Mouse (Mus musculus): Measurements from ENCODE around the gene Tspan4.

Gene Tspan4

GRCm38 (mm10) chr7:141460001-141460390, 15.0 kb upstream of the Tspan4 start:
- DNase-seq (ENCODE audit: extremely low spot score, low spot score) = no peak

- no peak for DNase-seq (ENCODE audit: extremely low spot score, low spot score)
Observed at GRCm38 (mm10) chr7:141460391-141461113, 14.5 kb upstream of the Tspan4 start, which contains the start of gene Cracr2b. Gene Cracr2b (plus strand): TSS chr7:141461094.

DNA sequence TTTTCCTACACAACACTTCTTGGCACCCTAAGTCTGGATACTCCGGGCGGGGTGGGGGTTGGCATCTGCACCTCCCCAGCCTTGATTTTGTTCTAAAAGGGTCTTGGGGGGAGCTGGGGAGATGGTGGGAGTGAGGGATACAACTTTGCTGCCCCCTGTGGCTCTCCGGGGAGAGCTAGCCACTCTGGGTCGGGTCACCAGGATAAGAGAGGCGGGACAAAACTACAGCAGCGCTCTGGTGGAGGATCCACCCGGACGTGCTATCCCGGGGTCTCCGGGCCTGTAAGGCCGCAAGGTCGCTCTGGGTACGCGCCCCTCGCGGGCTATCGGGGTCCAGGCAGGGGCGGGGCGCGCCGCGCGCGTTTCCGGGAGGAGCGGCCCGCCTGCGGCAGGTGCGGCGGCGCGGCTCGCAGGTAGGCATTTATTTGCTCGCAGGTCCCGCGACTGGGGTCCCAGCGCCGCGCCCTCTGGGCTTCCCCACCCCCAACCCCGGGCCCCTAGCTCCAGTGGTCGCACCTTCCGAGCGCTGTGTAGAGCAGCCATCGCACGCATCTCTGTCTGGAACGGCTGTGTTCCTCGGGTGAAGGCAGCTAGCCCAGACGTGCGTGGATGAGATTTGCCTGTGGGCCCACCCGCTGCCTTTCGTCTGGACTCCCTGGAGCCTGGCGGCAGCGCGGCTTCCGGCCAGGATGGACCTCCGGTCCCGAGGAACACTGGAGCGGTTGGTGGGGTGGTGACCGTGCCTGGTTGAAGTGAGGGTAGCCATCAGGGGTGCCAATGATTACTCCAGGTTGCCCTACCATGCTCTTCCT, 13.3 kb upstream of the Tspan4 start:
- DNase-seq (ENCODE audit: extremely low spot score, low spot score) = no peak

DNA sequence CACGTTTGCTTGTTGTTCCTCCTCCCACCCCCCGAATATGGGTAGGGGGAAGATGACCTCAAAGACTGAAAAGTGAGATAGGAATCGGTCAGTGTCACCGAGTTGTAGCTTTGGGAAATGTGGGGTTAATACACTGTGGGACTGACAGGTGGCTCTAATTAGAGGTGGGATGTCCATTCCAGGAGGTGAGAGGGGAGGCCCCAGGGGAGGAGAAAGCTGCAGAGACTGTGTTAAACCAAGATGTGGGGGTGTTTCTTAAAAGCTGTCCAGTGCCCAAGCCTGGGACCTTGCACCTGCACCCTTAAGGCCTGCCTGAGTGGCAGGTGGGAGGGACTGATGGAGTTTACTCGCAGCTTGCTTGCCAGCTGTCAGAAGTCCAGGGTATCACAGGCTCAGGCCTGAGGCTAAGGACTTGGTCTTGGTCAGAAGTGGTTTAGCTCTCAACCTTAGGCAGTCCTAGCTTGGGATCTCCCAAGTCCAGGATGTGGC, 12.7 kb upstream of the Tspan4 start:
- DNase-seq (ENCODE audit: extremely low spot score, low spot score) = no peak

GRCm38 (mm10) chr7:141463824-141464602, 11.0 kb upstream of the Tspan4 start:
- no peak for DNase-seq (ENCODE audit: extremely low spot score, low spot score)

- DNase-seq (ENCODE audit: extremely low spot score, low spot score) = peak; percentile 27
Observed at GRCm38 (mm10) chr7:141464603-141465201, 10.3 kb upstream of the Tspan4 start.

DNA sequence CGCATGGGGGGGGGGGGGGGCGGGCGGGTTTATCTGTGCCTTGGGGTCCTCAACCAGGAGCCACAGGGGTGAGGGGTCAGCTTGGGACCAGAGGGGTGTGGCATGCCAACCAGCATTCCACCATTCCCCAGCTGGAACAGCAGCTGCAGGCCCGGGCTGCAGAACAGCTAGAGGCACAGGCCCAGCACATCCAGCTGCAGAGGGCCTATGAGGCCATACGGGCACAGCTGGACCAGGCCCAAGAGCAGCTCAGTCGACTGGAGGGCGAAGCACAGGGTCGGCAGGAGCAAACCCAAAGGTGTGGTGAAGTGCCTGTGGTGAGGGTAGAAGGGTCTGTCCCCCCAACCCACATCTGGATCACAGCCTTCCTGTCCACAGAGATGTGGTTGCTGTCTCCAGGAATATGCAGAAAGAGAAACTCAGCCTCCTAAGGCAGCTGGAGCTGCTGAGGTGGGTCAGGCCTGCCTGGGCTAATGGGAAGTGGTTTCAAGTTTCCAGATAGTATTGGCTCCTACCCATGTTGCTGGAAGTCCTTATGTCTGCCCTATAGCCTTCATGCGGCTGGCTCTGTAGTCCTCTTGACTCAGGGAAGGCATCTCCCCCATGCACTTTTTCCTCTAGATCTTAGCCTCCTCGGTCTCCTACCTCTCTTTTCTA, 9.5 kb upstream of the Tspan4 start:
- DNase-seq (ENCODE audit: extremely low spot score, low spot score) = no peak

DNA sequence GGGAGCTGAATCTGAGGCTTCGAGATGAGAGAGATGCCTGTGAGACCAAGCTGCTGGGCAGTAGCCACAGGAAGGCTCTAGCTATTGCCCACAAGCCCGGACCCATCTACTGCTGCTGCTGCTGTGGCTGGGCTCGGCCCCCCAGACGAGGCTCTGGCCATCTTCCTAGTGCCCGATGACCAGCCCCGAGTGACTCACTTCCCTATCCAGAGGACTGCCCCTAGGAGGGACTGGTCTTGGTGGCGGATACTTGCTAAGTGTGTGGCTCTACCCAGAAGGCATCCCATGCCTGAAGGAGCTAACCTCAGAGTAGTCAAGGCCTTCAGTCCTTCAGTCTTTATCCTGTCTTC, 9.0 kb upstream of the Tspan4 start:
- no peak for DNase-seq (ENCODE audit: extremely low spot score, low spot score)

DNA sequence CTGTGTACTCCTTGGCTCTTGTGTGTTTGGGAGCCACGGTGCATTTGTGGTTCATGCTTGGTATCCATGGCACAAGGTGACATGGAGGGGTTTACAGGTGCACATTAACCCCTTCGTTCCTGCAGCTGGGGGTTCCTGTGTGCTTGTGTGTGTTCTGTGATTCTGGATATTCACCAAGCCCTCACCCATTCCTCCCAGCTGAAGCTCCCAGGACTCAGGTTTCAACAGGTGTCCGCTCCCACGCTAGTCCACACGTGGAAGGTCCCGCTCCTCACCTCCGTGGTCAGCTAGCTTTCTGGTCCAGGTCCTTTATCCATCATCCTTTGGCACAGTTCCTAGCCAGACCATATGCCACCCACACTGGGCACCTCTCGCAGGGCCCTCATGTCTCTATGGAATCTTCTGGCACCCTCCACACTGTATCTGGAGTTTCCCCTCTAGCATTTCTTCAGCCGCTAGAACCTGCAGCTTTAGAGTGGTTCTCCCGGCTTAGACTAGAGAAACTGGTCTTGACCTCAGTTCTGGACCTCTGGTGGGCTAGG, 8.4 kb upstream of the Tspan4 start:
- no peak for DNase-seq (ENCODE audit: extremely low spot score, low spot score)

- peak; percentile 91 for DNase-seq (ENCODE audit: extremely low spot score, low spot score)
Observed at GRCm38 (mm10) chr7:141467230-141468030, 7.6 kb upstream of the Tspan4 start, which contains the start of gene Cd151. Gene Cd151 (plus strand): TSS chr7:141467392.

- DNase-seq (ENCODE audit: extremely low spot score, low spot score) = no peak
Observed at GRCm38 (mm10) chr7:141468164-141468521, 6.9 kb upstream of the Tspan4 start.

- DNase-seq (ENCODE audit: extremely low spot score, low spot score) = peak; percentile 55
Observed at GRCm38 (mm10) chr7:141468522-141469211, 6.4 kb upstream of the Tspan4 start.

GRCm38 (mm10) chr7:141469352-141469751, 5.7 kb upstream of the Tspan4 start:
- DNase-seq (ENCODE audit: extremely low spot score, low spot score) = no peak

GRCm38 (mm10) chr7:141469901-141470636, 5.0 kb upstream of the Tspan4 start:
- no peak for DNase-seq (ENCODE audit: extremely low spot score, low spot score)

DNA sequence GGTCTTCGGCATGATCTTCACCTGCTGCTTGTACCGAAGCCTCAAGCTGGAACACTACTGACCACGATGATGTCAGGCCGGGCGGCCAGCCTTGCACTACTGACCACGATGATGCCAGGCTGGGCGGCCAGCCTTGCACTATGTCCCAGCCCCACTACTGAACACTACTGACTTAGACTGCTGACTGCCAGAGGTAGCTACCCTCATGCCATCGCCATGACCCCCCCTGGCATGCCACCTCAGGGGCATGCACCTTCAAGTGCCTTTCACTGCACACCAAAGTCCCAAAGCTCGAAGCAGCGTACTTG, 4.4 kb upstream of the Tspan4 start:
- DNase-seq (ENCODE audit: extremely low spot score, low spot score) = no peak

GRCm38 (mm10) chr7:141471236-141471635, 3.8 kb upstream of the Tspan4 start:
- no peak for DNase-seq (ENCODE audit: extremely low spot score, low spot score)

GRCm38 (mm10) chr7:141472226-141472625, 2.8 kb upstream of the Tspan4 start:
- no peak for DNase-seq (ENCODE audit: extremely low spot score, low spot score)

GRCm38 (mm10) chr7:141472763-141473162, 2.3 kb upstream of the Tspan4 start:
- no peak for DNase-seq (ENCODE audit: extremely low spot score, low spot score)

- DNase-seq (ENCODE audit: extremely low spot score, low spot score) = no peak
Observed at GRCm38 (mm10) chr7:141474160-141474559, 880 bp upstream of the Tspan4 start.
